Mouse (Mus musculus) cerebellum, adult 18-20 months (tissue): ENCODE results near the gene Tmem44.
"Not testable (repeated sequence)": the region's sequence is repeated elsewhere in the genome, so short reads cannot be mapped to it uniquely, and the experiment has no call there.

ENCODE experiments used
- DNase-seq, 2 experiments: peaks; one replicate each; pipeline ENCODE4 v3.0.0; 2021

The Tmem44 gene

GRCm38 (mm10) chr16:30490791-30491190, 59.9 kb downstream of the Tmem44 start:
- DNase-seq, result no peak

GRCm38 (mm10) chr16:30490316-30490715, 60.3 kb downstream of the Tmem44 start:
- DNase-seq, result no peak

GRCm38 (mm10) chr16:30489662-30490061, 61.0 kb downstream of the Tmem44 start:
- no peak for DNase-seq

GRCm38 (mm10) chr16:30486498-30486897, 64.1 kb downstream of the Tmem44 start:
- no peak for DNase-seq

GRCm38 (mm10) chr16:30477791-30478190, 72.9 kb downstream of the Tmem44 start:
- DNase-seq, result no peak

- DNase-seq, result no peak
Measured at GRCm38 (mm10) chr16:30477006-30477405, 73.6 kb downstream of the Tmem44 start.

DNA sequence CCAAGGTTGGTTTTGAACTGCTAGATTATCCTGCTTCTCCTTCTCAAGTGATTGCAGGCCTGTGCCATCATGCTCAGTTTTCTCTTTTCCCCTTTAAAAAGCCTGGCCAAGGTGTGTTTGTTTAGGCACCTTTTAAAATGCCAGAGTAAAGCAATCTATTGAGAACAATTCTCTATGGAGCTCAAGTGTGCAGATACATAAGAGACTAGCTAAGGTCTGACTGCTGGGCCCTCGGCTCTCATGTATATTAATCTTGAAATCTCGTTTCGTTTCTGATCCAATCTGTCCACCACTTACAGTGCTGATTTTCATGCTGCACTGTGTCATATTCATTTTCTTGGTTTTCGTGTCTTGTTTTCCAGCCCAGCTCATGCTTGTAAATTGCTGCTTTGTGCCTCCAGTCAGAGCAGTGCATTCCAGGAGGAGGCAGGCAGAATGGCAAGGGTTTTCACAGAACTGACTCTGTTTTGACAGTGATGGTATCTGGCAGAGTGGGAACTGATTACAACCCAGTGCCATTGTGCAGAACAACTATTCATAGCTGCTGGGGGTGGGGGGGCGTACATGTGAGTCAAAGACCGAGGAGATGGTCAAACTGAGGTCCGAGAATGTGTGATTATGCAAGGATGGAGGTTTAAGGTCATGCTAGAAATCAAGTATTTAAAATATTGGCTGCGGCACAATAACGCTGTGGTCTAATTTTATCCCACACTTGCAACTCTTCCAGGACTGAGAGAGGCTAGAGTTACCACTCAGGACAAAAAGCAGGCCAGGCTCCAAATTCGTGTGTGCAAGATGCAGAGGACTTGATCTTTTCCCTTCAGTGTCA, 74.8 kb downstream of the Tmem44 start:
- DNase-seq, result no peak

- no peak for DNase-seq
Measured at GRCm38 (mm10) chr16:30472447-30472846, 78.2 kb downstream of the Tmem44 start.

DNA sequence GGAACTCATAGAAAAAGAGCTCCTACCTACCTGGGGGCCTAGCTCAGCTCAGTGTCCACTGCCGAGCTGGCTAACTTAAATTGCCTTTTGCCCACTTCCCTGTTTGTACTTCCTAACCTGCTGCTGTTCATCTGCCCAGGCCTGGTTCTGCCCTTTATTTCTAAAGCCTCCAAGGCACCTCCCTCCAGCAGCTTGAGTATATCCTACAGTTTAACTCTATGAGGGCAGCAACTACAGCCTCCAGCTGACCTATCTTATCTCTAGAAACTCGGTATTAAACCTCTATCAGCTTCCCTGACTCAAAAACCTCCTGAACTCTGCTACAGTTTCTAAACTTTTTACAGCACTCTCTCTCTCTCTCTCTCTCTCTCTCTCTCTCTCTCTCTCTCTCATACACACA, 78.7 kb downstream of the Tmem44 start:
- no peak for DNase-seq

- DNase-seq, result no peak
Measured at GRCm38 (mm10) chr16:30468944-30469343, 81.7 kb downstream of the Tmem44 start.

GRCm38 (mm10) chr16:30465680-30466298, 84.9 kb downstream of the Tmem44 start:
- DNase-seq, result no peak

- not testable (repeated sequence) for DNase-seq
Measured at GRCm38 (mm10) chr16:30464742-30465141, 85.9 kb downstream of the Tmem44 start.
